Mouse (Mus musculus) midbrain, embryonic 14.5 days (tissue): ENCODE measurements at regions not wholly inside any gene's neighbourhood (a gene's known extent, or its start where the extent isn't known, plus 50 kb on each side); places are given as distances from the start of the nearest gene placed in this dataset.
"Not testable (repeated sequence)": the region's sequence is repeated elsewhere in the genome, so short reads cannot be mapped to it uniquely, and the experiment has no call there.

Experiments
- ATAC-seq: fragments of 200-750 bp; cut with Nextera tagmentation; 2 replicates; pipeline ENCODE4 v1.8.0; 2017; ENCODE audit warnings: moderate number of reproducible peaks, moderate library complexity; ENCODE audit not compliant: low FRiP score, low TSS enrichment
- DNase-seq: peaks from one replicate; pipeline ENCODE4 v3.0.0-alpha.2; 2015
- H3K27ac ChIP-seq: fragments of 300-500 bp; sonication (generic); replicated peaks from 2 replicates; pipeline ENCODE4 v1.5.1; 2014; ENCODE audit warnings: mild to moderate bottlenecking, low read depth, low read length, moderate library complexity
- H3K27me3 ChIP-seq: fragments of 300-500 bp; sonication (generic); 2 replicates; pipeline ENCODE4 v1.6.1; 2014; ENCODE audit warnings: low read length, control low read depth, mixed read lengths; ENCODE audit not compliant: control insufficient read depth, insufficient read depth
- H3K36me3 ChIP-seq: fragments of 300-500 bp; sonication (generic); 2 replicates; pipeline ENCODE4 v1.6.1; 2014; ENCODE audit warnings: low read length, control low read depth; ENCODE audit not compliant: control insufficient read depth, insufficient read depth
- H3K4me1 ChIP-seq: fragments of 300-500 bp; sonication (generic); 2 replicates; pipeline ENCODE4 v1.6.1; 2014; ENCODE audit warnings: mild to moderate bottlenecking, antibody characterized with exemption, low read length, control low read depth; ENCODE audit not compliant: control insufficient read depth, insufficient read depth
- H3K4me2 ChIP-seq: fragments of 300-500 bp; sonication (generic); 2 replicates; pipeline ENCODE4 v1.6.1; 2014; ENCODE audit warnings: mild to moderate bottlenecking, low read length, moderate library complexity
- H3K4me3 ChIP-seq: fragments of 300-500 bp; sonication (generic); replicated peaks from 2 replicates; pipeline ENCODE4 v1.5.1; 2014; ENCODE audit warnings: low read depth, low read length
- H3K9ac ChIP-seq: fragments of 300-500 bp; sonication (generic); replicated peaks from 2 replicates; pipeline ENCODE4 v1.6.1; 2014; ENCODE audit warnings: mild to moderate bottlenecking, low read length, moderate library complexity
- H3K9me3 ChIP-seq: fragments of 300-500 bp; sonication (generic); 2 replicates; pipeline ENCODE4 v1.6.1; 2016; ENCODE audit warnings: low read length, control low read depth, mixed read lengths; ENCODE audit not compliant: control insufficient read depth
- WGBS: fragments of 180-500 bp; shearing (Covaris S2); extraction: QIAGEN DNeasy Blood & Tissue Kit; methylation state at CpG from one replicate; pipeline ENCODE4 v1.1.7; 2014; 5-methylcytosine and 5-hydroxymethylcytosine counted together

GRCm38 (mm10) chr13:4348890-4349289 lies 69.7 kb upstream of the Akr1c12 start:
- Histone ChIP-seq H3K27me3 (no peaks in the 10 kb centered on the region), H3K4me3 (no peak overlapping the region), H3K9me3 (no peaks in the 10 kb centered on the region), H3K36me3 (no peaks in the 10 kb centered on the region), H3K4me2 (no peak overlapping the region), H3K9ac (no peak overlapping the region), H3K4me1 (no peaks in the 10 kb centered on the region), H3K27ac (no peak overlapping the region)
- ATAC-seq (no peak), DNase-seq (no peak)
- 61% methylated on average over 1 of the region's 1 CpGs for WGBS

GRCm38 (mm10) chr13:4350601-4351000 lies 71.4 kb upstream of the Akr1c12 start:
- Histone ChIP-seq H3K4me1 (no peaks in the 10 kb centered on the region), H3K36me3 (no peaks in the 10 kb centered on the region), H3K27ac (no peak overlapping the region), H3K9me3 (no peaks in the 10 kb centered on the region), H3K27me3 (no peaks in the 10 kb centered on the region), H3K9ac (no peak overlapping the region), H3K4me2 (no peak overlapping the region), H3K4me3 (no peak overlapping the region)
- DNase-seq (no peak), ATAC-seq (no peak)
- 68% methylated on average over 3 of the region's 3 CpGs for WGBS

GRCm38 (mm10) chr13:4376654-4377053 lies 57.5 kb upstream of the Akr1c6 start:
- not testable (repeated sequence) for ATAC-seq
- H3K4me2 ChIP-seq: peak overlapping the region; percentile 29

More at GRCm38 (mm10) chr13:4376654-4377053, 57.5 kb upstream of the Akr1c6 start:
- WGBS: 10% methylated on average over 8 of the region's 8 CpGs
- not testable (repeated sequence) for H3K36me3 ChIP-seq, H3K27ac ChIP-seq, H3K9me3 ChIP-seq, H3K27me3 ChIP-seq, H3K4me1 ChIP-seq
- H3K9ac ChIP-seq: 0 out of 2 replicates have a peak overlapping the region, but pooled peaks have one; percentile 4
- 0 out of 2 replicates have a peak overlapping the region, but pooled peaks have one; percentile 7 for H3K4me3 ChIP-seq
- peak; percentile 47 for DNase-seq
